Mouse (Mus musculus) layer of hippocampus, postnatal 36 days (tissue): ENCODE data around the gene Myo1b. TPM values are rescaled to one million over a fixed set of nuclear protein-coding genes. Genes with fewer than 3 reads are reported as not detected.

Experiments used
- DNase-seq, 2 experiments: peaks; one replicate each; pipeline ENCODE4 v3.0.0; 2022
- total RNA-seq, 2 experiments: library from RNA; stranded (reverse); gene quantifications; 2 replicates each; pipeline ENCODE4 v1.2.3; 2021

Myo1b gene
- total RNA-seq, 2 experiments from 2014 or later: 12.2 TPM

- peak; percentile 13 to 14 for DNase-seq
Measured at GRCm38 (mm10) chr1:51719897-51720673, 195.8 kb downstream of the Myo1b start.

- no peak for DNase-seq
Measured at GRCm38 (mm10) chr1:51710831-51711230, 205.0 kb downstream of the Myo1b start.

GRCm38 (mm10) chr1:51706106-51706505, 209.8 kb downstream of the Myo1b start:
- DNase-seq: no peak

GRCm38 (mm10) chr1:51704610-51705009, 211.3 kb downstream of the Myo1b start:
- no peak for DNase-seq

Other genes with a start within 250 kb of the Myo1b start
- gene Stat4, start 71.1 kb upstream of the Myo1b start, total RNA-seq: under 1 TPM; 0.46 to 0.67 TPM
- gene Stat1, start 203.4 kb upstream of the Myo1b start, total RNA-seq: 10 to 100 TPM; 21.2 to 23.0 TPM